Mouse (Mus musculus): ENCODE measurements around the gene Gm39115. TPM values are rescaled to one million over a fixed set of nuclear protein-coding genes. Genes with fewer than 3 reads are reported as not detected.
"Not testable (repeated sequence)": the region's sequence is repeated elsewhere in the genome, so short reads cannot be mapped to it uniquely, and the experiment has no call there.

Gm39115 gene
- polyA plus RNA-seq (2015; fragmentation: Nextera tagmentation; extraction: Ambion mirVana), result not detected in 2 replicates

DNA sequence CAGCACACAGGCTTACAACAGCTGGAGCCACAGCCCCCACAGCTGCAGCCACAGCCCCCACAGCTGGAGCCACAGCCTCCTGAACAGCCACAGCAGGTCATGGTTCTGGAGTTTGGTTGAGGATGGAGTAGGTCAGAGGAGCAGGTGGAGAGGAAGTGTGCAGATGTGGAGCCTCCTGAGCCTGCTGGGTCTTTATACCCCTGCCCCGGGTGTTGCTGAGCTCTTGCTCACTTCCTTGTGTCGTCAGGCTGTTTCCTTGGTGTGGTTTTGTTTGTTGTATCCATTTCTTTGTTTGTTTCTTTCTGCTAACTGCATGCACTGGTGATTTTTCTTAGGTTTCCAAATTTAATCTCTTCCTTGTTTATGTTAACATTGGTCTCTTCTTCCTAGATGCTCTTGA, at the start of gene Gm39115:
Gm39115 (minus strand) TSS at position 101 of the 400 bp plus-strand sequence.
- not testable (repeated sequence) for H3K9me3 ChIP-seq; H3K4me2 ChIP-seq; H3K9ac ChIP-seq; H3K4me3 ChIP-seq; ATAC-seq (ENCODE audit: extremely low read depth, insufficient number of reproducible peaks, low FRiP score, low TSS enrichment); H3K4me1 ChIP-seq; H3K27ac ChIP-seq (replicated peaks); H3K36me3 ChIP-seq
- H3K27me3 ChIP-seq (replicated peaks), result peaks cover 10% of the 10 kb centered on the region; the same call in 1 of the 2 replicates
- WGBS, result 36% methylated on average over 2 of the region's 2 CpGs

DNA sequence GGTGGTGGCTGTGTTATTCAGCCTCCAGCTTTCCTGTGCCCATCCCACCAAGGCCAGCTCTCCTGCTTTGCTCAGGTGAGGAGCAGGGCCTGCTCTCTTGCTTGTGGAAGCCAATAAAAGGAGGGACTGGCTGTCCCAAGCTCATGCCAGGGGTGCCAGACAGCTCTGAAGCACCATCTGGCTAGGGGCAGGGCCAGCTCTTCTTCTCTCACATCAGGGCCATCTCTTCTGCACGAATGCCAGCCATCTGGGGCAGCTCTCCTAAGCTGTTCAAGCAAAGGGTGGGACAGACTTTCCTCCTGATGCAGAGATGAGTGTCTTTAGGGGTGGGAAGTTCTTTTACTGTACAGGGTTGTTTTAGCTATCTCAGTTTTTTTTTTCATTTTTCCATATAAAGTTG, 45.2 kb upstream of the Gm39115 start:
- H3K4me3 ChIP-seq, result no peak overlapping the region
- H3K9me3 ChIP-seq, result no peaks in the 10 kb centered on the region
- H3K9ac ChIP-seq, result no peak overlapping the region
- 29% methylated on average over 1 of the region's 1 CpGs for WGBS
- H3K27ac ChIP-seq (replicated peaks), result no peak overlapping the region
- no peaks in the 10 kb centered on the region for H3K4me1 ChIP-seq
- no peaks in the 10 kb centered on the region for H3K36me3 ChIP-seq
- H3K4me2 ChIP-seq, result no peak overlapping the region
- H3K27me3 ChIP-seq (replicated peaks), result no peaks in the 10 kb centered on the region; the same call in 1 of the 2 replicates
- no peak for ATAC-seq (ENCODE audit: extremely low read depth, insufficient number of reproducible peaks, low FRiP score, low TSS enrichment)

DNA sequence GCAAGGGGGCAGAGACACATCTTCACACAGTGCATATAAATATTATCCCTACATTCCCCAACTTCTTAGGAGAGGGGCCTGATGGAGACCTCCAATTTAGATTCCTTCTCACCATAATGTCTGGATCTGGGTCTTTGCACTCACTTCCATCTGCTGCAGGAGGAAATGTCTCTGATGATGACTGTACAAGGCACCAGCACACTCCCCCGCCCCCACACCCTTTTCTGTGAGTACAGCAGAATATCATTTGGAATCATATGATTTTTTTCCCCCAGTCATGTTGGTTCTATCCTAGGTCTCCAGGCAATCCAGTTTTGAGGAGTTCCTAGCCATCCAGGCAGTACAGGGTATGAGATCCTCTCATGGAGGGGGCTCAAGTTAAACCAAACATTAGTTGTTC, 42.9 kb upstream of the Gm39115 start:
- 67% methylated on average over 1 of the region's 1 CpGs for WGBS
- no peak for ATAC-seq (ENCODE audit: extremely low read depth, insufficient number of reproducible peaks, low FRiP score, low TSS enrichment)

DNA sequence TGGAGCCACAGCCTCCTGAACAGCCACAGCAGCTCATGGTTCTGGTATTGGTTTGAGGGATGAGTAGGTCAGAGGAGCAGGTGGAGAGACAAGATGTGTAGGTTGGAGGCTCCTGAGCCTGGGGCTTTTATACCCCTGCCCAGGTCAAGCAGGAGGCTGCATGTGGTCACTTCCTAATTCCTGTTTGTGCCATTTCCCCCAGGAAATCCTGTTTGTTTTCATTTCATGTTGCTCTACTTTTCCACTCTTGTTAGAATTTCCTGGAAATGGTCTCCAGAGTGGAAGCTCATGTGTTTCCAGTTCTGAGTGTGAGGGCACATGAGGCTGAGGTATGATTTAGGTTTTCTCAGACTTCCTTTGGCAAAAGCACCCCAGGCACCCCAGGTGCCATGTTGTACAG, 40.1 kb upstream of the Gm39115 start, which contains the start of gene Krtap5-2:
Krtap5-2 (minus strand) TSS at position 101 of the 400 bp plus-strand sequence.
- not testable (repeated sequence) for H3K27me3 ChIP-seq (replicated peaks); H3K36me3 ChIP-seq; ATAC-seq (ENCODE audit: extremely low read depth, insufficient number of reproducible peaks, low FRiP score, low TSS enrichment); H3K4me2 ChIP-seq; H3K27ac ChIP-seq (replicated peaks); H3K4me1 ChIP-seq; H3K4me3 ChIP-seq; H3K9me3 ChIP-seq; H3K9ac ChIP-seq

More for the DNA sequence above, 42.9 kb upstream of the Gm39115 start:
- H3K9me3 ChIP-seq, result no peaks in the 10 kb centered on the region
- H3K9ac ChIP-seq, result no peak overlapping the region
- H3K36me3 ChIP-seq, result no peaks in the 10 kb centered on the region
- H3K4me1 ChIP-seq, result no peaks in the 10 kb centered on the region
- no peak overlapping the region for H3K4me3 ChIP-seq
- no peaks in the 10 kb centered on the region for H3K27me3 ChIP-seq (replicated peaks)
- H3K4me2 ChIP-seq, result no peak overlapping the region
- no peak overlapping the region for H3K27ac ChIP-seq (replicated peaks)

DNA sequence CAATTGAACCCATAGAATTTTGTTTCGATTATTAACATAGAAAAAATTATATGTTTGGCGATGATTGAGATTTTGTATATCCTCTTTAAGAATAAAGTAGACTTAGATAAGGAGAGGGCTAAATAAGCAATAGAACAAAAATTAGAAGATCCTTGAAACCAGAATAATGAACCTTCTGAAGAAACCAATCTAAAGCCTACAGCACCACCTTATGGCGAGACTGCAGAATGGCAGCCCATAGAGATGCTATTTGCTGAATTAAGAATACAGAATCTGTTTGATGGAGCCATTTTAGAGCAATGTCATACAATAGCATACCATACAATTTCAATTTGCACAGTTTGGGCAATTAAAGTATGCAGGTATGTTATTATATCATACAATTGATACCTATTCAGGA, 34.0 kb upstream of the Gm39115 start:
- H3K27ac ChIP-seq (replicated peaks), result no peak overlapping the region
- H3K4me2 ChIP-seq, result no peak overlapping the region
- no peaks in the 10 kb centered on the region; the same call in 1 of the 2 replicates for H3K27me3 ChIP-seq (replicated peaks)
- 41% methylated on average over 3 of the region's 3 CpGs for WGBS
- no peak for ATAC-seq (ENCODE audit: extremely low read depth, insufficient number of reproducible peaks, low FRiP score, low TSS enrichment)
- H3K9ac ChIP-seq, result no peak overlapping the region
- H3K4me1 ChIP-seq, result no peaks in the 10 kb centered on the region
- H3K4me3 ChIP-seq, result no peak overlapping the region
- no peaks in the 10 kb centered on the region for H3K36me3 ChIP-seq
- no peaks in the 10 kb centered on the region for H3K9me3 ChIP-seq

DNA sequence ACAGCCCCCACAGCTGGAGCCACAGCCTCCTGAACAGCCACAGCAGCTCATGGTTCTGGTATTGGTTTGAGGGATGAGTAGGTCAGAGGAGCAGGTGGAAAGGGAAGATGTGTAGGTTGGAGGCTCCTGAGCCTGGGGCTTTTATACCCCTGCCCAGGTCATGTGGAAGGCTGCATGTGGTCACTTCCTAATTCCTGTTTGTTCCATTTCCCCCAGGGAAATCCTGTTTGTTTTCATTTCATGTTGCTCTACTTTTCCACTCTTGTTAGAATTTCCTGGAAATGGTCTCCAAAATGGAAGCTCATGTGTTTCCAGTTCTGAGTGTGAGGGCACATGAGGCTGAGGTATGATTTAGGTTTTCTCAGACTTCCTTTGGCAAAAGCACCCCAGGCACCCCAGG, 29.8 kb upstream of the Gm39115 start, which contains the start of gene Gm4553:
Gm4553 (minus strand) TSS at position 101 of the 400 bp plus-strand sequence.
- not testable (repeated sequence) for H3K36me3 ChIP-seq; H3K4me2 ChIP-seq; H3K9ac ChIP-seq; H3K4me1 ChIP-seq; H3K4me3 ChIP-seq; H3K27me3 ChIP-seq (replicated peaks); H3K9me3 ChIP-seq; ATAC-seq (ENCODE audit: extremely low read depth, insufficient number of reproducible peaks, low FRiP score, low TSS enrichment); H3K27ac ChIP-seq (replicated peaks)

DNA sequence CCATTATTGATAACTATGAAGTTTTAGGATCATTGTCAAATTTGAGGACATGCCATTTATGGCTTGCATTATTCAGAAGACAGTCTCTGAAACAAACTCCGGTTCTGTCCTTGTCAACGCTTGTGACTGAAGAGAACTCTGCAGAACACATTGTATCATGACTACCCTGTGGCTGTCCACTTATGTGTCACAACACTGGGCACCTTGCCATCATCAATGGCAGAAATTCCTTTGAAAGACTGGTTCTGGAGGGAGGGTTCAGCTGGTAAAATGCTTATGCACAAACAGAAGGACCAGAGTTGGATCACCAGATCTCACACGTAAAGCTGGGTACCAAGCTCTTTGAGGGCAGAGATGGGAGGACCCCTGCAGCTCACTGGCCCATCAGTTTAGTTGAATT, 23.5 kb upstream of the Gm39115 start:
- Histone ChIP-seq H3K27ac (replicated peaks) (no peak overlapping the region), H3K9me3 (no peaks in the 10 kb centered on the region), H3K4me1 (no peaks in the 10 kb centered on the region), H3K4me2 (no peak overlapping the region), H3K4me3 (no peak overlapping the region), H3K27me3 (replicated peaks) (peaks cover 8% of the 10 kb centered on the region; the same call in 1 of the 2 replicates), H3K36me3 (no peaks in the 10 kb centered on the region), H3K9ac (no peak overlapping the region)
- 87% methylated on average over 3 of the region's 3 CpGs for WGBS
- no peak for ATAC-seq (ENCODE audit: extremely low read depth, insufficient number of reproducible peaks, low FRiP score, low TSS enrichment)

DNA sequence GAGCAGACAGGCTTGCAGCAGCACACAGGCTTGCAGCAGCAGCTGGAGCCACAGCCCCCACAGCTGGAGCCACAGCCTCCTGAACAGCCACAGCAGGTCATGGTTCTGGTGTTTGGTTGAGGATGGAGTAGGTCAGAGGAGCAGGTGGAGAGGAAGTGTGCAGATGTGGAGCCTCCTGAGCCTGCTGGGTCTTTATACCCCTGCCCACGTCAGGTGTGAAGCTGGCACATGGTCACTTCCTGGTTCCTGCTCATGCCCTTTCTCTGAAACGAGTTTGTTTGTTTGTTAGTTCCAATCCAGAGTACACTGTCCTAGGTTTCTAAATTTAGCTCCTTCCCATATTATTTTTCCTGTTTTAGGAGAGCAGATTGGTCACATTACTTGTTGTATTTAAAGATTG, 21.2 kb upstream of the Gm39115 start, which contains the start of gene Gm29735:
Gm29735 (minus strand) TSS at position 101 of the 400 bp plus-strand sequence.
- H3K27me3 ChIP-seq (replicated peaks); H3K4me1 ChIP-seq; H3K9me3 ChIP-seq; H3K9ac ChIP-seq; H3K4me3 ChIP-seq; ATAC-seq (ENCODE audit: extremely low read depth, insufficient number of reproducible peaks, low FRiP score, low TSS enrichment); H3K4me2 ChIP-seq; H3K36me3 ChIP-seq; H3K27ac ChIP-seq (replicated peaks): not testable (repeated sequence)
- WGBS, result 48% methylated on average over 2 of the region's 2 CpGs

DNA sequence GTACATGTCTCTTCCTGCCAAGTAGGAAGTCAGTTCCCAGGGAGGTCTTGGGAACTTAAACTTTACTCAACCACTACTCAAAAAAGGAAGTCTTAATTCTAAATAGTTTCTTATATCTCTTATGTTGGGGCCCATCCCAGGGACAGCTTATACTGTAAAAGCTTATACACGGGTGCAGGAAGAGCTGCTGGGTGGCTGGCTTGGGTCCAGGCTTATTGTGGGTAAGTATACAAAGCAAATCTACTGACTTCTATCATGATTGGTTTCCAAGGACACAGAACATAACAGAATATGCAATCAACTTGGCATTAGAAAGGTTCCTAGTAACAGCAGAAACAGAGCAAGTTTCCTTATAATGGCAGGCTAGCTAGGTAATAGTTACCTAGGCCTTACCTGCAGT, 19.5 kb upstream of the Gm39115 start:
- H3K36me3 ChIP-seq, result no peaks in the 10 kb centered on the region
- H3K27ac ChIP-seq (replicated peaks), result no peak overlapping the region
- no peak for ATAC-seq (ENCODE audit: extremely low read depth, insufficient number of reproducible peaks, low FRiP score, low TSS enrichment)
- no peak overlapping the region for H3K4me2 ChIP-seq
- H3K9me3 ChIP-seq, result no peaks in the 10 kb centered on the region
- WGBS, result 49% methylated on average over 1 of the region's 1 CpGs
- no peaks in the 10 kb centered on the region for H3K4me1 ChIP-seq
- no peak overlapping the region for H3K9ac ChIP-seq
- H3K4me3 ChIP-seq, result no peak overlapping the region
- H3K27me3 ChIP-seq (replicated peaks), result peaks cover 4% of the 10 kb centered on the region; the same call in 1 of the 2 replicates

DNA sequence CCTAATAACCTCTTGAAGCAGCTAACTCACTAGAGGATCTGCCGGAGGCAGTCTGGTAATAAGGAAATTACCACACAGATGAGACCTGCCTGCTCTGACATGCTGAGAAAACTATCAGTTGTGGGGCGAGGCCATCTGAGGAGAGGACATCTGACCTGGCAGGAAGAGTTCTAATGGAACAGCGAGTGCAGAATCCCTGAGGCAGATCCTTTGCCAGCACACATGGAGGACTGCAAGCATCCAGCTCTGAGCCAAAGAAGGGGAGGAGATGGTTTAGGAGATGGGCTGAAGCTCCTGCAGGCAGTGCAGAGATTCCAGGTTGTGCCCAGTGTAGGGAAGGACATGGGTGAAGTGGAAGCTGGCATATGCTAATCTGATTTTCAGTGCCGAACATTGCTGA, 16.4 kb upstream of the Gm39115 start:
- ATAC-seq (ENCODE audit: extremely low read depth, insufficient number of reproducible peaks, low FRiP score, low TSS enrichment), result no peak
- Histone ChIP-seq H3K27ac (replicated peaks) (no peak overlapping the region), H3K4me1 (no peaks in the 10 kb centered on the region), H3K4me3 (no peak overlapping the region), H3K36me3 (no peaks in the 10 kb centered on the region), H3K9me3 (no peaks in the 10 kb centered on the region), H3K4me2 (no peak overlapping the region), H3K27me3 (replicated peaks) (no peaks in the 10 kb centered on the region; the same call in 1 of the 2 replicates), H3K9ac (no peak overlapping the region)
- 76% methylated on average over 4 of the region's 4 CpGs for WGBS

DNA sequence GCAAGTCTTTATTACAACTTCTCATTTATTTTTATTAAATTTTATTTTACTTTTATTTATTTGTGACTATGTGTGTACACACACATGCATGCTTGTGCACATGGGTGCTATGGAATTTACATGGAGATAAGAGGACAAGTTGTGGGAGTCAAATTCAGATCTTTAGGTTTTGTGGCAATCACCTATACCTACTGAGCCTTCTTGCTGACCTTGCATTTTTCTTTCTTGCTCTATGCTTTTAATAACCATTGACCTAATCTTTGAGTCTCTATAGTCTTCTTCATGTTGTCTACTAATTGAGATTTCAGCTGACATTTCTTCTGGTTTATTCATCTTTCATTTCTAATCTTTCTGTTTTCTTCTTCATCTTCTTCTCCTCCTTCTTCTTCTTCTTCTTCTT, 12.8 kb upstream of the Gm39115 start:
- no peak overlapping the region for H3K9ac ChIP-seq
- H3K9me3 ChIP-seq, result no peaks in the 10 kb centered on the region
- H3K4me3 ChIP-seq, result no peak overlapping the region
- H3K27ac ChIP-seq (replicated peaks), result no peak overlapping the region
- no peaks in the 10 kb centered on the region for H3K4me1 ChIP-seq
- ATAC-seq (ENCODE audit: extremely low read depth, insufficient number of reproducible peaks, low FRiP score, low TSS enrichment), result no peak
- peaks cover 7% of the 10 kb centered on the region for H3K27me3 ChIP-seq (replicated peaks)
- H3K36me3 ChIP-seq, result no peaks in the 10 kb centered on the region
- H3K4me2 ChIP-seq, result no peak overlapping the region

DNA sequence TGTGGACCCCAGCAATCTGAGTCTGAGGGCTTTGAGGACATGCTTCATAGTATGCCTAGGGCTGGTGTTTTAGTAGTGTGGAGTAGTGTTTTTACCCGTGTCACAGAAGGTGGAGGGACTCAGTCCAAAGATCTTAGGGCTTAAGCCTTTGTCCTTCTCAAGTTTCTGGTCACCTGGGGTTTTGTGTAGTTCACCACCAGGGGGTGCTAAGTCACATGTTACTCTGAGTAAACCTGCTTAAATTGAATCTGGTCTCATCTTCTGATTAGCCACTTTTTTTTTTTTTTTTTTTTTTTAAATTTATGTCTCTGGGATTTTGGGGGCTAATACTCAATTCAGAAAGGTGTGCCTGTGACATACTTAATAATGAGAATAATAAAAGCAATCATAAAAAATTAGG, 10.2 kb upstream of the Gm39115 start:
- Histone ChIP-seq H3K27ac (replicated peaks) (no peak overlapping the region), H3K27me3 (replicated peaks) (peaks cover 7% of the 10 kb centered on the region), H3K9me3 (no peaks in the 10 kb centered on the region), H3K9ac (no peak overlapping the region), H3K36me3 (no peaks in the 10 kb centered on the region), H3K4me2 (no peak overlapping the region), H3K4me1 (peaks cover 6% of the 10 kb centered on the region), H3K4me3 (no peak overlapping the region)
- 0% methylated on average over 1 of the region's 1 CpGs for whole genome bisulfite sequencing
- no peak for ATAC-seq (ENCODE audit: extremely low read depth, insufficient number of reproducible peaks, low FRiP score, low TSS enrichment)
